Mouse (Mus musculus): ENCODE measurements around the gene Cbl. TPM values are rescaled to one million over a fixed set of nuclear protein-coding genes. Genes with fewer than 3 reads are reported as not detected.
"Not testable (repeated sequence)": the region's sequence is repeated elsewhere in the genome, so short reads cannot be mapped to it uniquely, and the experiment has no call there.

The Cbl gene
- polyA plus RNA-seq, 1 experiment from 2014 or later: 20.2 TPM

DNA sequence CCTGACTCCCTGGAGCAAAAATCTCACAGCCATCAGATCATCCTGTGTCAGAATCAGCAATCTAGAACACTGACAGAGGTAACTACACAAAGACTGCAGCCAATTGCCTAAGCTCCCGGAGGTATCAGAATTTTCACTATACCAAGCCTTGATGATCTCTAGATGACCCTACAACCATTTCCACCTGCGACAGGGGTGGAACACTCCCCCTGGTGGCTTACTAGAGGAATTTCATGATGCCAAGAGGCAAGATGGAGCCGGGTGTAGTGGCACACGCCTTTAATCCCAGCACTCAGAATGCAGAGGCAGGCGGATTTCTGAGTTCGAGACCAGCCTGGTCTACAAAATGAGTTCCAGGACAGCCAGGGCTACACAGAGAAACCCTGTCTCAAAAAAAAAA lies 109.5 kb downstream of the Cbl start:
- in situ Hi-C loops (cut with MboI; ENCODE audit: low pct_unique_long_range_greater_than_20kb): loop anchor here (10.0 kb wide), 1 partner anchor 110 kb away; the partner anchor contains the start of gene Cbl
- peak; percentile 74 for TF ChIP-seq CTCF (IDR thresholded peaks at IDR 0.05)
- POLR2A ChIA-PET: interaction anchor here (0.6 kb wide), 1 partner anchor 11 kb away, joined by 4 read pairs; no protein-coding TSS in a partner anchor
- CTCF ChIA-PET: interaction anchor here (1.0 to 2.2 kb wide), 2 partner anchors 15 to 140 kb away, joined by 3 to 12 read pairs; no protein-coding TSS in a partner anchor
- no peaks in the 10 kb centered on the region for H3K27me3 ChIP-seq
- no peak for ATAC-seq
- no peak for DNase-seq (ENCODE audit: low read depth, low spot score)

DNA sequence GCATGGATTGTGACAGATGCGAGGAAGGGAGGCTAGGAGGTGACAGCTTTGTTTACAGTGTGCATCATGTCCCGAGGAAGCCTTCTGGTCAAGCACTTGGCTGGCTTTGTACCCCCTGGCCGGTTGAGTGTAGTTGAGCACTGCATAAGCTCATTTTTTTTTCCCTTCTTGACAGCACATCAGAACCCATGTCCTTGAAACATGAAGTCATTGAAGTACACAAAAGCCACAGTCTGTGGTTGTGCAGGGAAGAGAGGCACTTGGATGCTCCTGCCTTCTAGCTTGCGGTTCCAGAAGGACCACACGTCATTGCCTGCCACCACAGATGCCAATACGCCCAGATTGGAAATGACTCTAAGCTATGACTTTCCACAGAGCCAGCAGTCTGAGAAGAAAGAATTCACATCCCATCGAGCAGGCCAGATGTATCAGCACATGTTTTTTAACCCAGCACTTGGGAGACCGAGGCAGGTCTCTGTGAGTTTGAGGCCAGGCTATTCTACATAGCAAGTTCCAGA lies 113.8 kb downstream of the Cbl start:
- in situ Hi-C loops (cut with MboI; ENCODE audit: low pct_unique_long_range_greater_than_20kb): loop anchor here (10.0 kb wide), 1 partner anchor 115 kb away; the partner anchor contains the start of gene Cbl
- POLR2A ChIA-PET: no interaction called here
- TF ChIP-seq CTCF (IDR thresholded peaks at IDR 0.05): no peak
- CTCF ChIA-PET: interaction anchor here (0.7 to 1.7 kb wide), 7 partner anchors 11 to 136 kb away, joined by 3 to 5 read pairs (median 3); no protein-coding TSS in a partner anchor
- DNase-seq (ENCODE audit: low read depth, low spot score): no peak
- no peak for ATAC-seq
- H3K27me3 ChIP-seq: no peaks in the 10 kb centered on the region

DNA sequence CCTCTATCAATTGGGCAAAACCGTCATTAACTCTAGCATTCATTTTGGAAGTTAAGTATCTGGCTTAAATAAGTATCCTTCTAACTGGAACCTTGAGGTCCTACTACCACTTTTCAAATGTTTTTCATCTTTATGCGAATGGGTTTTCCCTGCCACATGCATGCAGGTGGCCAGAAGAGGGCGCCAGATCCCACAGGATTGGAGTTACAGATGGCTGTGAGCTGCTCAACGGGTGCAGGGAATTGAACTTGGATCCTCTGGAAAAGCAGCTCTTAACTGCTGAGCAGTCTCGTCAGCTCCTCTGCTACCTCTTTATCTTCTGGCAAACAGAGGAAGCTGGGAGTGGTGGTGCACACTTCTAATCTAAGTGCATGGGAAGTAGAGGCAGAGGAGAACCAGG lies 114.8 kb downstream of the Cbl start:
- no peak for DNase-seq (ENCODE audit: low read depth, low spot score)
- ChIA-PET POLR2A (no interaction called here), CTCF (interaction anchor here (0.7 to 1.7 kb wide), 9 partner anchors 10 to 135 kb away, joined by 3 to 5 read pairs (median 3); no protein-coding TSS in a partner anchor)
- H3K27me3 ChIP-seq: no peaks in the 10 kb centered on the region
- no peak for ATAC-seq
- in situ Hi-C loops (cut with MboI; ENCODE audit: low pct_unique_long_range_greater_than_20kb): no loop called here
- TF ChIP-seq CTCF (IDR thresholded peaks at IDR 0.05): peak; percentile 74

DNA sequence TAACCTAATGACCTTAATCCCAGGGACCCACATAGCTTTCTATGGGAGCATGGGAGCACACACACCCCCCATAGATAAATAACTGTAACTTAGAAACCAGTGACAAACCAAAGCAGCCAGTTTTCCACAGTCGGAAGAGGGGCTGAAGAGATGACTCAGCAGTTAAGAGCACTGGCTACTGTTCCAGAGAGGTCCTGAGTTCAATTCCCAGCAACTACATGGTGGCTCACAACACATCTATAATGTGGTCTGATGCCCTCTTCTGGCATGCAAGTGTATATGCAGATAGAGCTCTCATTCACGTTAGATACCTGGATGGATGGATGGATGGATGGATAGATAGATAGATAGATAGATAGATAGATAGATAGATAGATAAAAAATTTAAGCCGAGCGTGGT lies 117.7 kb downstream of the Cbl start:
- no peaks in the 10 kb centered on the region for H3K27me3 ChIP-seq
- ChIA-PET CTCF (interaction anchor here (0.9 to 1.1 kb wide), 2 partner anchors 33 to 84 kb away, joined by 3 read pairs; no protein-coding TSS in a partner anchor), POLR2A (no interaction called here)
- in situ Hi-C loops (cut with MboI; ENCODE audit: low pct_unique_long_range_greater_than_20kb): no loop called here
- DNase-seq (ENCODE audit: low read depth, low spot score) (no peak), ATAC-seq (no peak)
- peak; percentile 34 for TF ChIP-seq CTCF (IDR thresholded peaks at IDR 0.05)

DNA sequence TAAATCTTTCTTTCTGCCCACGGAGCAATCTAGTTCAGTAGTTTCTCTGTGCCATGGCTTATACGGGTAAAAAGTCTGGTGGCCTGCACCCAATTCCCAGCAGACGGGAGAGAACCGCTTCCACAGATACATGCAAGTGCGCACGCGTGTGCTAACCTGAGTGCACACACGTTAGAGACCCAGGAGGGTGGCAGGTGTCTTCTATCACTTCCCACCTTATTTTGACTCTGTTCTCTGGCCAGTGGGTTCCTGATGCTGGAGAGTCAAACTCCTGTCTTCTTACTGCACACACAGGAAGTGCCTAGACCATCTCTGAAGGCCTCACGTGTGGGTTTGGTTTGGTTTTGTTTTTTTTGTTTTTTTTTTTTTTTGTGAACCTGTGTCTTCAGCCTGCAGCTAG lies 118.2 kb downstream of the Cbl start:
- H3K27me3 ChIP-seq: no peaks in the 10 kb centered on the region
- DNase-seq (ENCODE audit: low read depth, low spot score) (no peak), ATAC-seq (no peak)
- in situ Hi-C loops (cut with MboI; ENCODE audit: low pct_unique_long_range_greater_than_20kb): no loop called here
- TF ChIP-seq CTCF (IDR thresholded peaks at IDR 0.05): no peak
- ChIA-PET CTCF (interaction anchor here (0.9 to 1.1 kb wide), 2 partner anchors 33 to 84 kb away, joined by 3 read pairs; no protein-coding TSS in a partner anchor), POLR2A (interaction anchor here (0.5 to 0.6 kb wide), 2 partner anchors 9 to 160 kb away, joined by 3 to 4 read pairs; no protein-coding TSS in a partner anchor)

DNA sequence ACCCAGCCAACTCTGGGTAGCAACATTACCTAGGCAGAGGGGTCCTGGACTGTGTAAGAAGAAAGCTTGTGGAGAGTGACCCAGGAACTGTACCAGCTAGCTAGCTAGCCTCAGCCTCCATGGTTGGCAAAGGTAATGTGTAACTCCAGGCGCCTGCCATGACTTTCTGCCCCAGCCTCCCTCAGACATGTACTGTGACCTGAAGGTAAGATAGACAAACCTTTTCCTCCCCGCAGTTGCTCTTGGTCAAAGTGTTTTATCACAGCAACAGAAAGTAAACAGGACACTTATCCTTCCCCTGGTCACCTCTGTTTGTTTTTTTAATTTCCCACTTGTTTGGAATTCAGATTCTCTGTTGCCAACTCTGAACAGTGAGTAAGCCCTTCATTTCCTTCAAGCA lies 119.4 kb downstream of the Cbl start:
- DNase-seq (ENCODE audit: low read depth, low spot score) (no peak), ATAC-seq (no peak)
- in situ Hi-C loops (cut with MboI; ENCODE audit: low pct_unique_long_range_greater_than_20kb): no loop called here
- H3K27me3 ChIP-seq: no peaks in the 10 kb centered on the region
- POLR2A ChIA-PET: no interaction called here
- CTCF ChIA-PET: interaction anchor here (0.8 to 1.3 kb wide), 2 partner anchors 26 to 47 kb away, joined by 3 to 4 read pairs; no protein-coding TSS in a partner anchor
- no peak for TF ChIP-seq CTCF (IDR thresholded peaks at IDR 0.05)

DNA sequence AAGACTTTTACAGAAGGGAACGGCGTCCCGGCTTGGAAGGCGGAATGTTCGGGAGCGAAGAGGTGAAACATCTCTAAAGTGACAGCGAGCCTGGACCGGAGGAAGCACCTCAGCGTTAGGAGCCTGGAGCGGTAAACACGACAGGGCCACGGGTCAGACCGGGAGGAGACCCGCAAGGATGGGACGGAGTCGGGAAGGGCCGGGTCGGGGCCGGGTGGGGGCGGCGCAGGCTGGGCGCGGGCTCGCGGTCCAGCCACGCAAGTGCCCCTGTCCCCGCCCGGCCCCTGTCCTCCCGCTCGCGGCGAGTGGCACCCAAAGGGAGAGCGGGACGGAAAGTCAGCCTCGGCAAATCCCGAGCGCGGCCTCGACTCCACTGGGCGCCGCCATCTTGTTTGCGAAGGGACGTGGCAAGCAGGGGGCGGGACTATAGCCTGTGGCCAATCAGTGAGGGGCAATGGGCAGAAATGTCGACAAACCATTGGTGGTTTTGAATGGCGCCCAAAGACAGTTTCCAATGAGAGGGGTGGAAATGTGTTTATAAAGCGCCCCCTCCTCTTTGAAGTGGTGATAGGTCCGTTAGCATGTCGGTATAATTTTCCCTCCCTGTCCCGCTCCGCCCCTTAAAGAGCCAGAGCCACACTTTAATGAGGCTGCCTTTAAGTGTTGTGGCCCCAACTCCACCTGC lies 120.6 kb downstream of the Cbl start, which contains the start of the genes Gm49380 and Rnf26:
Gene Gm49380, minus strand, starts transcription at position 396 of the 685 bp plus-strand sequence.
Gene Rnf26, minus strand, starts transcription at position 413 of the 685 bp plus-strand sequence.
- no peak for TF ChIP-seq CTCF (IDR thresholded peaks at IDR 0.05)
- DNase-seq (ENCODE audit: low read depth, low spot score) (peak; percentile 85), ATAC-seq (peak; percentile 91)
- ChIA-PET CTCF (interaction anchor here (0.8 to 1.3 kb wide), 3 partner anchors 25 to 46 kb away, joined by 3 to 4 read pairs (median 3); no protein-coding TSS in a partner anchor), POLR2A (no interaction called here)
- no peaks in the 10 kb centered on the region for H3K27me3 ChIP-seq
- in situ Hi-C loops (cut with MboI; ENCODE audit: low pct_unique_long_range_greater_than_20kb): no loop called here

DNA sequence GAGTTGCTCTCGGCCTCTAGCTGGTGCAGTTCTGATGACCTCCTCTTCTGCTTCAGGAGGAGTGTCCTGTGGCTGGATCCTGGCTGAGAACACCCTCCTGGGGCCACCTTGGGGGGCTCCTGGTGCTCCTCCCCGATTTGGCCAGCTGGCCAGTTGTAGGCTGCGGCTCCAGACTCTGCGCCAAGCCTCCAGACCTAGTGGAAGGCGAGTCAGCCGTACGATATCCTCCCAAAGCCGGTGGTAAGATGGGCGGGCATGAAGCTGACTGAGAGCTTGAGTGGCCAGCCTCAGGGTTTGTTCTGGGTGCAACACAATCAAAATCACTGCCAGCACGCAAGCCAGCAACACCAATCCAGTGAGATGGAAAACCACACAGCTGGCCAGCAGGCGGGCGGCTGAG lies 121.9 kb downstream of the Cbl start:
- POLR2A ChIA-PET; H3K27me3 ChIP-seq; DNase-seq (ENCODE audit: low read depth, low spot score); CTCF ChIA-PET; in situ Hi-C loops (cut with MboI; ENCODE audit: low pct_unique_long_range_greater_than_20kb): not testable (repeated sequence)
- peak; percentile 10 for ATAC-seq

DNA sequence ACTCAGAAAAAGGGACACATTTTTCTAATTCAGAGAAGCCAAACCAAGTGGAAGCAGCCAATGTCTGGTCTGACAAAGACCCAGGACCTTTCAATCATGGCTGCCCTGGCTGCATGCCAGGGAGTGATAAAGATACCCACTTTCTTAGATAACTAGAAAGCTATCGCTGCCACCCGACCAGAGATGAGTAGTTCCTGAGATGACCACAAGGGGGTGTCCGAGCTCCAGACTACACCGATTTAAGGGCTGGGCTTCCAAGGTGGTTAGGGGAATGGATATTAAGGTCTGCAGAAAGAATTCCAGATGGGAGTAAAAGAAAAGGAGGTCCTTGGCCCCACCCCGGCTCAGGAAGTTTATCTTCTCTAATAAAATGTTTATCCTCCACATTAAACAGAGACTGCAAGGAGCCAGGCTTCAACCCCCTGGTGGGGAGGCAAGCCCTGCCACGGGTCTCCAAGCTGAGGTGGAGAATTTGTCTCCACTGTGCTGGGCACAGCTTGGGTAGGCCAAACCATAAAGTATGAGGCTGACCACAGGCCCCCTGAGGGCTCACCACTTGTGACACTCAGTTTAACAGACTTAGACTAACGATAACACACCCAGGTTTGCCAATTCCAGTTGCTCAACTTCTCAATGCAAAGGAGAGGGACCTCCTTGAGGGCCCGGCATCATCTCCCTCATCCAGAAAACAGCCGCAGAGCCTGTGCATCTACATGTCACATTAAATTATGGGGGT lies 124.3 kb downstream of the Cbl start:
- CTCF ChIA-PET: interaction anchor here (1.0 to 1.8 kb wide), 7 partner anchors 10 to 35 kb away, joined by 3 to 6 read pairs (median 5); no protein-coding TSS in a partner anchor
- no peak for TF ChIP-seq CTCF (IDR thresholded peaks at IDR 0.05)
- in situ Hi-C loops (cut with MboI; ENCODE audit: low pct_unique_long_range_greater_than_20kb): no loop called here
- ATAC-seq: no peak
- no peaks in the 10 kb centered on the region for H3K27me3 ChIP-seq
- POLR2A ChIA-PET: no interaction called here
- DNase-seq (ENCODE audit: low read depth, low spot score): no peak

All from Patski (cell line).